Mouse (Mus musculus): Measurements from ENCODE around the gene Gpsm1.

GRCm38 (mm10) chr2:26329402-26329801, 14.1 kb downstream of the Gpsm1 start:
- TF ChIP-seq POLR2A (IDR thresholded peaks at IDR 0.05; ENCODE audit: insufficient read depth, low read depth, low read length) (no peak), CTCF (IDR thresholded peaks at IDR 0.05; ENCODE audit: insufficient read depth, low read depth, low read length) (no peak)
